Mouse (Mus musculus): ENCODE data around the gene Galnt16. TPM values are rescaled to one million over a fixed set of nuclear protein-coding genes. Genes with fewer than 3 reads are reported as not detected.

Gene Galnt16
- total RNA-seq, 2 experiments from 2014 or later, result 89.3 to 96.7 TPM

DNA sequence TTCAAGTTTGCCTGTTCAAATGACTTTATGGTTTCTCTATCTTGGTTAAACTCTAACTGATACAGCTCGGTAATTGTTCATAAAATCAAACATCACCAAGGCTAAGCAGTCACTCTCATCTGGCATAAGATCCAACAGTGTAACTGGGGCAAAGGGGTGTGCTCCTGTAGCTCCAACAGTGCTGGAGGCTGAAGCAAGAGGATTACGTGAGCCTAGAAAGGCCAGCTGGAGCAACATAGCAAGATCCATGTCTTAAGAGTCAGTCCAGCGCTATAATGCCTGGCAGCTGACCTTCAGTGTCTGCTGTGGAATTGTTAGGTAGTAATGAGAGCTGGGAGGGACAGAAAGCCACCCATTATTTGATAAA lies 136.6 kb downstream of the Galnt16 start:
- no peak for DNase-seq (ENCODE audit: low spot score in 2 of 2)

DNA sequence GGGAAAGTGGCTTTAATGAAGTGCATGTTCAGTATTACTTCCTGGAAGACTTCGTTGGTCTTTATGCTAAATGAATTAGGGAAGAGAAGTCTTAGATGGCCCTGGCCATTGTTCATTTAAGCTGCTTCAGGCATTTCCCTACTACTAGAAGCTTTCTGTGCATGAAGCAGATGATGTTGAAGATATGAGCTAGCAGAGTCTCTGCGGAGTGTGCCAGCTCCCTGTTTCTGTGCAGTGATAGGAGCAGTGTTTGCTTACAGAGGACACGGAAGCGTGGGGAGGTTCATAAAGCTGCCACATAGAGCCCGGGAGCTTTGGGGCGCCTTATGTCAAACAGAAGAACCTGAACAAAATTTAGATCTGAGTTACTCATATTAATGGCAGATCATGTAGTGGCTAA lies 140.6 kb downstream of the Galnt16 start:
- DNase-seq (ENCODE audit: low spot score in 2 of 2), result no peak

DNA sequence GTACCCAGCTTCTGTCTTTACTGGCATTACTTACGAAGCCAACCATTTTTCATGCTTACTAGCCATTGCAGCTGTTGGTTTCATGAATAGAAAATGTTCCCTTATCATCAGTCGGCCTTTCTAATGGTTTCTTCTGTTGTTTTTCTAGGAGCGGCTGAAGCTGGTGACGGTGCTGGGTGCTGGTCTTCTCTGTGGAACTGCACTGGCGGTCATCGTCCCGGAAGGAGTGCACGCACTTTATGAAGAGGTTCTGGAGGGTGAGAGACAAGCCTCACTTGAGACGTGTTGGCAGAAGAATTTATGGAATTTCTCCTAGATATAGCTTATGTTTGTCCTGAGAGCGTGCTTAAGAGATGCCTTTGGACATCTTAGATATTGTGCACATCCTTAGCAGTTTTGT lies 144.2 kb downstream of the Galnt16 start:
- DNase-seq (ENCODE audit: low spot score in 2 of 2), result no peak

DNA sequence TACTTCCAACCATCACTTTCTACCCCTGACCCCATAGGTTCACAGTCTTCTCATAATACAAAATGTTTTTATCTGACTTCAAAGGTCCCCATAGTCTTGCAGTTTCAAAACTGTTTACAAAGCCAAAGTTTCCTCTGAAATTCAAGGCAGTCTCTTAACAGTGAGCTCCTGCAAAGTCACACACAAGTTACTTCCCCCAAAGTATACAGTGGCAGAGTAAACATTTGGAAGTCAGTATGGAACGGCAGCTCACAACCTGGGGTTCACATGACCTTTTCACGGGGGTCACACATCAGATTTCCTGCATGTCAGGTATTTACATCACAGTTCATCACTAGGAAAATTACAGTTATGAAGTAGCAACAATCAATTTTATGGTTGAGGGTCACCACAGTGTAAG lies 145.9 kb downstream of the Galnt16 start:
- DNase-seq (ENCODE audit: low spot score in 2 of 2), result no peak

DNA sequence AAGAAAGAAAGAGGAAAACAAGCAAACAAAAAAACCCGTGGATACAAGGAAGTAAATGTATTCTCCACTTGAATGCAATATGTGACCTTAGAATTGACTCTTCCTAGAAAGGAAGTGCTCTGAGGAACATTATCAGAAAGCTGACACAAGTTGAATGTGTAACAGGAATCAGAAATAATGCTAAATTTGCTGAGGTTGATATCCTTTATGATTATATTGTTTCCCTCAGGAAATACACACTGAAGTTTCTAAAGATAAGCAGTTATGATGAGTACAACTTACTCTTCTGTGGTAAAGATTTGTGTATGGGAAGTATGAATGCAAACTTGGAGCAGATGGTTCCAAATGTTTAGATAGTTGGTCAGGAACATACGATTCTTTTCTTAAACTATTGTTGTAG lies 150.3 kb downstream of the Galnt16 start:
- DNase-seq (ENCODE audit: low spot score in 2 of 2), result no peak

DNA sequence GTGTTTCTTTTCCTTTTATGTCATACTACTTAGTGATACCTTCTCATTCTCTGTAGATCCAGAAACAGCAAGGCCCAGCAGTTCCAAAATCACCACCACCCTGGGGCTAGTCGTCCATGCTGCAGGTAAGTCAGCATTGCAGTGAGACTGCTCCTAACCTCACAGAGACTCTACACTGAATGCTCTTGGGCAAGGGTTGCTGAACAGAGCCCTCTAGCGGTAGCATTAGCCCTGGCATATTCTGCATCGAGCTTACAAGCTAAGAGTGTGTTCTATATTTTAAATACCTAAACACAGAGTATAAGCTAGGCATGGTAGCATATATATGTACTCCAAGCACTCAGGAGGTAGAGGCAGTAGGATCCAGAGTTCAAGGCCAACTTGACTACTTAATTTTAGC lies 155.1 kb downstream of the Galnt16 start:
- DNase-seq (ENCODE audit: low spot score in 2 of 2), result peak; percentile 49 to 66

Other genes starting within 250 kb of the Galnt16 start
- 10 to 100 TPM; 70.9 to 74.1 TPM for gene Dcaf5, start 81.7 kb upstream of the Galnt16 start, total RNA-seq (2021)
- gene Exd2, start 55.2 kb upstream of the Galnt16 start, total RNA-seq (2021), result 100 to 1,000 TPM; 108 to 112 TPM
- gene Slc39a9, start 125.6 kb downstream of the Galnt16 start, total RNA-seq (2021), result 10 to 100 TPM; 40.6 to 41.3 TPM
- gene Erh, start 126.1 kb downstream of the Galnt16 start, total RNA-seq (2021), result 10 to 100 TPM; 31.9 to 37.2 TPM
- 1 to 10 TPM; 2.1 to 3.6 TPM for gene Plekhd1, start 174.3 kb downstream of the Galnt16 start, total RNA-seq (2021)
- gene Ccdc177, start 242.4 kb downstream of the Galnt16 start, total RNA-seq (2021), result 10 to 100 TPM; 11.4 to 12.2 TPM